Mouse (Mus musculus): ENCODE data around the gene Wasf3.

DNA sequence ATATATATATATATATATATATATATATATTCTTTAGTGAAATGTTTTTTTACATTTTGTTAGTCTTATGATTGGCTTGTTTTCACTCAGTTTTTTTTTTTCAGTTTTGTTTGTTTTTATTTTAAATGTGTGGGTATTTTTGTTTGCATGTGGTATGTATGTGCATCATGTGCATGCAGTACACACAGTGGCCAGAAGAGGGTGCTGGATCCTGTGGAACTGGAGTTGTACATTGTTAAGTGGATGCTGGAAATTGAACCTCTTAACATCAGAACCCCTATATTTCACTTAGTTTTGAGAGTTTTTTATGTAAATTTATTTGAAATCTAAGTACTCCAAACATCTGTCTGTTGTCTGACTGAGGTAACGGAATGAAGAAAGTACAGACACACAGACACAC is 21.3 kb downstream of the Wasf3 start:
- TF ChIP-seq CTCF (IDR thresholded peaks at IDR 0.05; ENCODE audit: control insufficient read depth, insufficient read depth, insufficient read length) = no peak
- no peak for TF ChIP-seq MYOD1 (IDR thresholded peaks at IDR 0.05; ENCODE audit: control insufficient read depth, insufficient read length, low read depth)
- no peak for TF ChIP-seq USF1 (IDR thresholded peaks at IDR 0.05; ENCODE audit: low read depth)
- no peak for TF ChIP-seq CEBPB (IDR thresholded peaks at IDR 0.05; ENCODE audit: low read depth)

Data from C2C12 (cell line).